Mouse (Mus musculus) cerebellum, adult 9-11 months (tissue): ENCODE data around the gene Gsn.

ENCODE experiments used
- DNase-seq: peaks from one replicate; pipeline ENCODE4 v3.0.0; 2022

Gsn gene

GRCm38 (mm10) chr2:35328064-35328792 lies 72.0 kb downstream of the Gsn start:
- DNase-seq, result peak; percentile 88

- DNase-seq, result no peak
Observed at GRCm38 (mm10) chr2:35329061-35329460, 72.9 kb downstream of the Gsn start.

- DNase-seq, result no peak
Observed at GRCm38 (mm10) chr2:35331205-35331604, 75.0 kb downstream of the Gsn start.

GRCm38 (mm10) chr2:35333670-35334069 lies 77.5 kb downstream of the Gsn start:
- DNase-seq, result no peak

- no peak for DNase-seq
Observed at GRCm38 (mm10) chr2:35335620-35336019, 79.4 kb downstream of the Gsn start.

- peak; percentile 99 for DNase-seq
Observed at GRCm38 (mm10) chr2:35336388-35337280, 80.5 kb downstream of the Gsn start, which contains the start of gene Stom. Gene Stom, minus strand, starts transcription at chr2:35336976.

GRCm38 (mm10) chr2:35337419-35337818 lies 81.2 kb downstream of the Gsn start:
- DNase-seq, result no peak

GRCm38 (mm10) chr2:35338036-35338435 lies 81.9 kb downstream of the Gsn start:
- no peak for DNase-seq

- no peak for DNase-seq
Observed at GRCm38 (mm10) chr2:35338707-35339106, 82.5 kb downstream of the Gsn start.

GRCm38 (mm10) chr2:35342605-35343004 lies 86.4 kb downstream of the Gsn start:
- no peak for DNase-seq

GRCm38 (mm10) chr2:35345984-35346383 lies 89.8 kb downstream of the Gsn start:
- no peak for DNase-seq

GRCm38 (mm10) chr2:35349184-35349583 lies 93.0 kb downstream of the Gsn start:
- no peak for DNase-seq
